Mouse (Mus musculus) intestine, embryonic 15.5 days (tissue): Measurements from ENCODE around the gene Clspn. TPM values are rescaled to one million over a fixed set of nuclear protein-coding genes. Genes with fewer than 3 reads are reported as not detected.

Experiments used
- polyA plus RNA-seq: library from polyadenylated mRNA; unstranded; fragments of >200 nt; fragmentation: Nextera tagmentation; extraction: Ambion mirVana; gene quantifications from 2 replicates; pipeline ENCODE4 v1.2.1, GENCODE M21; 2015

The Clspn gene
- polyA plus RNA-seq, 1 experiment from 2014 or later = 33.0 TPM

Other genes with a start within 250 kb of the Clspn start
- gene Adprhl2, start 235.2 kb upstream of the Clspn start, polyA plus RNA-seq = 55.4 and 60.7 TPM in 2 replicates
- gene Tekt2, start 231.2 kb upstream of the Clspn start, polyA plus RNA-seq = 7.1 and 7.4 TPM in 2 replicates
- 10.3 and 10.4 TPM in 2 replicates for gene Ago3, start 127.4 kb upstream of the Clspn start, polyA plus RNA-seq
- 3.5 and 4.5 TPM in 2 replicates for gene Ago1, start 88.4 kb upstream of the Clspn start, polyA plus RNA-seq
- 0.97 and 1.1 TPM in 2 replicates for gene Ago4, start 23.5 kb upstream of the Clspn start, polyA plus RNA-seq
- gene 5730409E04Rik, start 52.9 kb downstream of the Clspn start, polyA plus RNA-seq = 1.8 and 2.2 TPM in 2 replicates
- 500 and 522 TPM in 2 replicates for gene Psmb2, start 120.7 kb downstream of the Clspn start, polyA plus RNA-seq
- gene Tfap2e, start 179.3 kb downstream of the Clspn start, polyA plus RNA-seq = not detected in 2 replicates
- 27.3 TPM in 2 replicates for gene Ncdn, start 196.5 kb downstream of the Clspn start, polyA plus RNA-seq
- 29.3 and 30.4 TPM in 2 replicates for gene AU040320, start 196.6 kb downstream of the Clspn start, polyA plus RNA-seq